Mouse (Mus musculus) adrenal gland (tissue): Measurements from ENCODE around the gene Glyr1.

ENCODE experiments used
- intact Hi-C: fragments of 180-260 bp; cut with DNase I; formaldehyde crosslinking; loops from one replicate; pipeline ENCODE4 v1.15.1; 2025

Glyr1 gene

DNA sequence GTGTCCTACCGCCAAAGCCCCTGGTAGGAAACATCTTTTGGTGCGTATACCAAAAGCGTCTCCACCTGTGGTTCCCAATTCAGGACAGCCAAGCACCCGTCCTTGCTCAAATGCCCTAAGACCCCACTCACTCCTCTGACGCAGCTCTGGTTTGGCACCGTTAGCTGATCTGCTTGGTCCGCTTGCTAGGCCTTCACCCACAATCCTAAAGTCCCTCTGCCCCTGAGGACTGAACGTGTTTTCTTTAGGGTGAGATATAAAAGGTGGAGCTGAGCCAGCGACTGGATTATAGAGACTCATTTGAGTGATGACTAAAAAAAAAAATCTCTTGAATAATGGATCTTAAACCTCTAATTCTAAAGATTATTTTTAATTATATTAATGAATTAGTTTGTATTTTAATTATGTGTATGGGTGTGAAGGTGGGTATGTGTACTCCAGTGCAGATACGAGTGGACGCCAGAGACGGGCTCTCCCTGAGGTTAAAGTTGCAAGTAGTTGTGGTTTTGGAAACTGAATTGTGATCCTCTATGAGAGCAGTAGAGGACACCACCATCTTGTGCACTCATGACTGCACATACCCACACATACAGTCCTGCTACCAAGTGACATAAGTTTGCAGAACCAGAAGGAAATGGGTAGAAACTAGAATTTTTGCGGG, 84.8 kb downstream of the Glyr1 start:
- intact Hi-C loops: loop anchor here (5.0 kb wide), 1 partner anchor 52 kb away; no protein-coding TSS in a partner anchor
